Mouse (Mus musculus) gastrocnemius, adult 18-20 months (tissue): ENCODE measurements at regions not wholly inside any gene's neighbourhood (a gene's known extent, or its start where the extent isn't known, plus 50 kb on each side); places are given as distances from the start of the nearest gene placed in this dataset.

Source experiments
- DNase-seq: peaks from one replicate; pipeline ENCODE4 v3.0.0; 2021; ENCODE audit warnings: low spot score

GRCm38 (mm10) chr12:77663665-77664374 is 425.9 kb downstream of the Fut8 start:
- DNase-seq = no peak

GRCm38 (mm10) chr12:77666411-77666810 is 428.5 kb downstream of the Fut8 start:
- no peak for DNase-seq

DNA sequence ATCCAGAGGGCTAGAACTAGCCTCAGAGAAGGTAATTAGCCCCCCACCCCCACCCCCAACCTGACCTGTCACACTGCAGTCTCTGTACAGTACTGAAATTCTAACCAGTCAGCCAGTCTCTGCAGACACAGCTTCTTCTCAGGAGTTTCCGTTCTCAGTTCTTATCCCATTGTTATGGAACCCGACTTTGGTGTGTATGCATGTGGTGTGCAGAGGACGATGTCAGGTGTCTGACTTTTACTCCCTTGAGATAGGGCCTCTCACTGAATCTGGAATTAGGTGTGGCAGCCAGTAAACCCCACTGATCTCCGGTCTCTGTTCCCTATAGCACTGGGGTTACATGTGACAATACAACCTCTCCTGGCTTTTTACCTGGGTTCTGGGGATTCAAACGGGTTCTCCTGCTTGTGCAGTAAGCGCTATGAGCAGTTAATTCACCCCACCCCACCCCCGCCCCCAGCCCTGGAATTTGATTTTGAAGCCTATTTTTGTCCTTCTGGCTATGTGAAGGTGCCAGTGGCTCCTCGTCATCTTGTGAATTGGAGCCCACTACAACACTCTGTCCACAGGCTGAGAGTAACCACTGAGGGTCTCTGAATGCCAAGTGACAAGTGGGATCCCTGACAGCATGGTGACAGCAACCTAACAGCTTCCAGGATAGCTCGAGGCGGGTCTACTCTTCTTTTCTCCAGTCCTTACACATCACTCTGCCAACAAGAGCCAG is 429.4 kb downstream of the Fut8 start:
- no peak for DNase-seq

DNA sequence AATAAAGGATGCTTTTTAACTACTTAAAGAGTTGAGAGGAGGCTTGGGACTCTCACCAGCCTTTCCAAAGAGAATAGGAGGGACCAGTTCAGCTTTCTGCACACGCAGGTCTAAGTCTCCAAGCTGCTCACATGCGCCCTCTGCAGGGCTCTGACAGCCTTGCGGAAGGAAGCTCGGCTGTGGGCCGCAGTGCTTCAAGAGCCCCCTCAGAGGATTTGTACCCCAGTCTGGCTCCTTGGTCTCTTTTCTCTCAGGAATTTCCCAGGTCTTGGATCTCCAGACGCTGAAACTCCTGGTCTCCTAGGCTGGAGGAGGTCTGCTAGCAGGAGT is 429.9 kb downstream of the Fut8 start:
- peak; percentile 57 for DNase-seq

GRCm38 (mm10) chr12:77670531-77670930 is 432.6 kb downstream of the Fut8 start:
- DNase-seq = no peak

DNA sequence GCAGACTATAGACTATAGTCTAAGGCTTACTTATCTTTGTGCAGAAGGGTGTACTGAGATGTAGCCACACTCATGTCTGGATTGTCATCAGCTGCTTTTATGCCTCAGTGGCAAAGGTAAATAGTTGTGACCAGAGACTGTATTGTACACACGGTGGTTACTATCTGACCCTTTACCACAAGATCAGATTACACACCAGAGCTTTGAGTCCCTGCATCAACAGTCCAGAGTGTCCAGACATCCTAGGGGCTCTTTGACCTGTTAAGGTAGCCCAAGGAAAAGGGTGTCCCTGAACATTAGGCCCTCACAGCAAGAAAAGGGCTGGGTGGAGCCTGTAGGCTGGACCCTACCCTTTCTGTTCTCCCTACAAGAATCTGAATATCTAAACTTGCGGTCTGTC is 436.4 kb downstream of the Fut8 start:
- no peak for DNase-seq

- DNase-seq = peak; percentile 24
These were observed 436.8 kb downstream of the Fut8 start for GRCm38 (mm10) chr12:77674755-77675154.

DNA sequence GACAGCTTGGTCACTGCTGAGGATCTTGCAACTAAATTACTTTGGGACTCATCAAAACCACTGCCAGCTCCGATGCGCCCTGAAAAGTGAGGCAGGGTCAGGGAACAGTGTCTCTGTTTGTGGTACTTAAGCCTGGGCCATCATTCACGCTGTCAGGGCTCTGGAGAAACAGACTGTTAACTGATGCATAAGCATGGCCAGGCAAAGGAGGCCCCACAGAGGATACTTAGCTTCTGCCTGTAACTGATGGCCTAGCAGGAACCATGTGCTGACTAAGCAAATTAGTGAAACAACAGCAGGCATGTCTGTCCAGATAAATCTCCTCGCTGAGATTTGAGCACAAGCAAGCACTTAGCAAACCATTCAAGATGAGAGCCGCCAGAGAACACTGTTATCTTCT is 440.1 kb downstream of the Fut8 start:
- no peak for DNase-seq

GRCm38 (mm10) chr12:77694101-77694500 is 456.2 kb downstream of the Fut8 start:
- DNase-seq = no peak

GRCm38 (mm10) chr12:77696039-77696631 is 458.2 kb downstream of the Fut8 start:
- no peak for DNase-seq

DNA sequence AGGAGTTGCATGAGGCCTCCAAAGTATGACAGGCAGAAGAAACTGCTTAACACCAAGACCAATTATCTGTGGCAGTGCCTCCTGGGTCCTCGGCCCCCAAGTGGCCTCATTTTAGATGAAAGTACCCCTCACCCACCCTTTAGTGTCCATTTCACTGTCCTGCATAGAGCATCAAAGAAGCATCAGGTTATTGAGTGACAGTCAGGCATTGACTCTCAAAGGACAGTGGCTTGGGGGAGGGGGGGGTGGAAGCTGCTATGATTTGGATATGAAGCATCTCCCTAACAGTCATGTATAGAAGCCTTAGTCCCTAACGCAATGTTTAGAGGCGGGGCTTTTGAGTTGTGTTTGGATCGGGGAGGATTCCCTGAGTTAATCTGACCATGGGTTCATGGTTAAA is 458.7 kb downstream of the Fut8 start:
- no peak for DNase-seq

GRCm38 (mm10) chr12:77698088-77698487 is 460.2 kb downstream of the Fut8 start:
- DNase-seq = peak; percentile 24

DNA sequence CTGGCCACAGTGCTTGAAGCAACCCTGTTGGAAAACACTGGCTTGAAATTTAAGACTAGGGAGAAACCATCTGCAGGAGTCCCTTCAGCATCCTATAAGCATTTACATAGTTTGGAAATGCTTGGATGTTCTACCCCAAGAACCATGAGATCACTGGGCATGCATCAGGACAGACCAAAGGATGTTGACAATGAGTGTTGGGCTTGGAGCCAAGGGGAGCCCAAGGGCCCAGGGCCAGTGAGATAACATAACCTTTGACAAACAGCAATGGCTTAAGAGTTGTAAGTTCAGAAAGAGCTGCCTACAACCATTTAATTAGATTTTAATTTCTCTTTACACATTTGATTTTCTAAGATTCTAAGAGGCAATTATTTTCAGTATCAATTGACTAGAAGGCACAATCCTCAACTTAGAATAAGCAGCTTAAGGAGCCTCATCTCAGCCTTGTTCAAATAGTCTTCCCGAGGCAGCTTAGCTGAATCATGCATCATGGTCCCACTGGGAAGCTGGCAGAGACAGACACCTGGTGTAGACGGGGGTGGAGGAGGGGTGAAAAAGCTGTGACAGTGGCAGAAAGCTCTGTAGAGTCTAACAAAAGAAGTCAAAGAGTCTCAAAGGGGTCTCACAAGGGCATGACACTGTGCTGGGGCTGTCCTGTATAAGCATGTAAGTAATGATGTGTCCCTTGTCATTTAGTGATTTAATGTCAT is 462.1 kb downstream of the Fut8 start:
- DNase-seq = no peak

GRCm38 (mm10) chr12:77715506-77715905 is 477.6 kb downstream of the Fut8 start:
- no peak for DNase-seq

- DNase-seq = no peak
These were observed 478.1 kb downstream of the Fut8 start for GRCm38 (mm10) chr12:77715979-77716378.

- no peak for DNase-seq
These were observed 466.3 kb upstream of the Gm6657 start for GRCm38 (mm10) chr12:77727766-77728165.

GRCm38 (mm10) chr12:77739047-77739760 is 454.8 kb upstream of the Gm6657 start:
- DNase-seq = peak; percentile 17

- no peak for DNase-seq
These were observed 451.3 kb upstream of the Gm6657 start for GRCm38 (mm10) chr12:77742716-77743115.

- DNase-seq = no peak
These were observed 444.5 kb upstream of the Gm6657 start for GRCm38 (mm10) chr12:77749438-77750007.

- no peak for DNase-seq
These were observed 441.9 kb upstream of the Gm6657 start for GRCm38 (mm10) chr12:77752181-77752580.

DNA sequence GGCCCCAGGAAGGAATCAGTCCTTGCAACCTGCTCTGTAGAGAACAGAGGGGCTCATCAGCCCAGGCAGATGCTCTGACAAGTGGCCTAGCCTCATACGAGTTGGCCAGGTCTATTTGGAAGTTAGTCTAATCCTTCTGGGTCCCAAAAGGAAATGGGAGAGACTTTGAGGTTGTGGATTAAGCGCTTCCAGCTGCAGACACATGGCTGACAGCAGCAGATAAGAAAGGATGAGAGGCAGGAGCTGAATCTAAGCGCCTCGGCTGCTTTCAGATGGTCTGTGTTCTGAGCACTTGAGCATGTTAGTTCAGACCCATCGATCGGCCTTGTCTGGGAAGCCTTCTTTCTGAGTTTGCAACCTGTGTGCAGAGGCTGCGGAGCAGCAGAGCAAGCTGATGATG is 438.0 kb upstream of the Gm6657 start:
- no peak for DNase-seq
